Mouse (Mus musculus) mesoderm, embryonic 11.5 days (tissue): ENCODE results near the gene Cwc15.
"Not testable (repeated sequence)": the region's sequence is repeated elsewhere in the genome, so short reads cannot be mapped to it uniquely, and the experiment has no call there.

Experiments used
- DNase-seq: peaks from one replicate; pipeline ENCODE4 v3.0.0-alpha.2; 2012; ENCODE audit warnings: low read depth, low spot score

Cwc15 gene

DNA sequence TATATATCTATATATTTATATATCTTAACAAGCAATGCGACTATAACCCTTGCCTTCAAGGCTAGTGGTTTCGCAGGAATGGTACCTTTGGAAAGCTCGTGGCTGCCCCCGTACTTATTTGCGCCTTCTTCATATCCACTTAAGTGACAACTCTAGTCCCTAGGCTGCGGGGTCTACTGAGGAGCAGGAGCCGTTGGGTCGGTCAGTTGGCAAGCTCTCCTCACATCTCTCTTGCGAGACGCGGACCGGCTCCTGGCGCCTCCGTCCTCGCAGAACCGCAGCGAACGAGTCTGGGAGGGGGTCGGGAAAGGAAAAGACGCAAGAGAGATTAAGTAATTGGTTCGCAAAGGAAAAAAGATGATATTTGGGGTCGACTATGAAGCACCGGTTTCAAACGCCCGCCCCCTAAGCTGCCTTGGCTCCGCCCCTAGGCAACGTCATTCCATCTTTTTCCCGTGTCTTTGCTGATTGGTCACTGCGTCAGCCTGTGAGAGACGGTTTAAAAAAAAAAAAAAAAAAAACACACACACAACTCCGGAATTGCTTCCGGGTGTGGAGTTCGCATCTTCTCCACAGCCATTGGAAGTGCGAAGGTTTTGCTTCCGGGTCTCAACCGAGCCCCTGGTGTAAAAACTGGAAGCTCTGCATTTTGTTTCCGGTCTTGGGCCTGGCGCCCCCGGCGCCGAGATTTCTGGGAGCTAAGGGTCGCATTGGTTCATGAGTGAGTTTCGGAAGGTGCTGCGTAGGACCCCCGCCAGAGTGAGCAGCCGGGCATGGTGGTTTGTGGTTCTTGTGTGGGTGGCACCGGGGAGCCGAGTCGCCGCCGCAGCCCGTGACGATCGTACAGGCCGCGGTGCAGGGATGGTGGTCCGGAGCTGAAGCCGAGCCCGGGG is at the start of gene Cwc15, which contains the start of gene Kdm4d:
Gene Cwc15, plus strand, starts transcription at position 595 of the 893 bp plus-strand sequence.
Gene Kdm4d, minus strand, starts transcription at position 460 of the 893 bp plus-strand sequence.
- DNase-seq = peak; percentile 98

DNA sequence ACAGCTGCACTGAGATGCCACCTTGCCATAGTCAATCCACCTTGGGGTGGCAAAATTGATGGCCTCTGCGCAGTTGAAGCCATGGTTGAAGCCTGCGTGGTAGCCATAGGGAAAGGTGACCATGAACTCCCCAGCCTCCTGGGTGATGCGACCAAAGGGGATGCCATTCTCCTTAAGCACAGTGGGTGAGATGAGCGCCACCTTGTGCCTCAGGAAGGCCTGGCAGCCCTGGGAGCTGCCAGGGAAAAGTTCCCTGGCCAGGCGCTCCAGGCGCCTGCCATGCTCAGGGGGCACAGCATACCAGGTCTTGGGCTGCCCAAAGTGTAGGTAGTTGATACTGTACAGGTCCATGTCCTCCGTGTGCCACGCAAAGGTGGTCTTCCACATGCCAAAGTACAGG is 49.3 kb upstream of the Cwc15 start:
- not testable (repeated sequence) for DNase-seq

DNA sequence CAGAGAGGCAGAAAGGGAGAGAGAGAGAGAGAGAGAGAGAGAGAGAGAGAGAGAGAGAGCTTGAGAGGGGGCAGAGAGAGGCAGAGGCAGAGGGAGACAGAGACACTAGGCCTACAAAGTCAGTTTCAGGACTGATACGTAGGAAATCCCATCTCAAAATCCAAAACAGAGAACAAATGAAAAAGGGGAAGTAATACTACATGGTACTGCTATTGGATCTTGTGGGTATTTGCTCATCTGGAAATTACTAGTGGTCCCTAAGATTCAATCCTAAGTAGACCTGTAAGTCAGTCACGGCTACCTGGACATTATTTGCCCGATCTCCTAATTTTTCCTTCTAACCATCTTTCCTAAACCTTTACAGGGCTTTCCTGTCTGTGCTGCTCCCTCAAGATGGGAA is 44.1 kb upstream of the Cwc15 start:
- DNase-seq = no peak

DNA sequence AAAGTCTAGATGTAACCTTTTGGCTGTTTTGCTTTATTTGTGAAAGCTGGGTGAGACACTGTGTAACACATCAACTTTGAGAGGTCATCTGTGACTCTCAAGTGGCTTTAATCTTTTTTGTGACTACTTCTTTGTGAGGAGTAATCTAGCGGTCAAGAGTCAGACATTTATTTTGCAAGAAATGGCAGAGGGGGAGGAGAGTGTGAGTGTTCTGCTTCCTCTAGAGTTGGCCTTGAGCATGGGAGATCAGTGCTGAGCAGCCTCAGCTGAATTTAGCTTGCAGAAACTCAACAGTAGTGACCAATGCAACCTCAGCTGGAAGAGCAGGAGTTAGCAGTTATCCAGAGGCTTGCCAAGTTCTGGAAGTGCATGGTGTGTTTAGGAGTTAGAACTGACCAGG is 37.9 kb upstream of the Cwc15 start:
- not testable (repeated sequence) for DNase-seq

DNA sequence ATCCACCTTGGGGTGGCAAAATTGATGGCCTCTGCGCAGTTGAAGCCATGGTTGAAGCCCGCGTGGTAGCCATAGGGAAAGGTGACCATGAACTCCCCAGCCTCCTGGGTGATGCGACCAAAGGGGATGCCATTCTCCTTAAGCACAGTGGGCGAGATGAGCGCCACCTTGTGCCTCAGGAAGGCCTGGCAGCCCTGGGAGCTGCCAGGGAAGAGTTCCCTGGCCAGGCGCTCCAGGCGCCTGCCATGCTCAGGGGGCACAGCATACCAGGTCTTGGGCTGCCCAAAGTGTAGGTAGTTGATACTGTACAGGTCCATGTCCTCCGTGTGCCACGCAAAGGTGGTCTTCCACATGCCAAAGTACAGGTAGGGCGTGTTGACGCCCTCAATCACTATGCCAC is 36.7 kb upstream of the Cwc15 start:
- DNase-seq = not testable (repeated sequence)

DNA sequence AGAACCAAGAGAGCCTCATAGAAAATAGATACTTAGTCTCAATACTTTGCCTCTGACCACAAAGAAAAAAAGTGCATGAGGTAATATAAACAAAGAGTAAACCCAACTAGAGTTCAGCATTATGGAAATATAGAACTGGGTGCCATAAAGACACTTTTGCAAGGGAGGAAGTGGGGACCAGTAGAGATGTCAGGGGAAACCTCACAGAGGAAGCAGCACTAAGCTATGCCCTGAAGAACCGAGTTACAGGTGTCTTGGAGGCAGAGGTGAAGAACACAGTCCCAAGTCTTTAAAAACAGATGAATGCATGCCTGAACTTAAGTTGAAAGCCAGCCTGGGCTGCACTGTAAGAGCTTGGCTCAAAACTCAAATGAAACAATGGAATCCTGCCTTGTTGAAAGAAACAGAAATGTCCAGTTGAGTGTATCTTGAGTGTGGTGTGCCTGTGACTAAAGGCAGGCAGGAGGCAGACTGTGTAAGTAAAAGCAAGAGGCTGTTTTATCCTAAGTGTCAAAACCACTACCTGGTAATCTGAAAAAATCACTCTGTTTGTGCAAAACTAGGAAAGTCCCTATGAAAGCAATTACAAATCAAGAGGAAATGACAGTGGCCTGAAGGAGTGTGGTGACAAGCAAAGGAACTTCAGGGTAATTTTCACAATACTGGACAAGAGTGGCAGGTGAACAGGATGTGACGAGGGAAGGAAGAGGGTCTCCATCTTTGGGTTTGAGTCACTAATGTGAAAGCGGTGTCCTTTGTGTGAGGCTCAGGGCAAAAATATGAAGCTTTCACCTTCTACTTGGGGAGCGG is 1.3 kb upstream of the Cwc15 start:
- DNase-seq = no peak

DNA sequence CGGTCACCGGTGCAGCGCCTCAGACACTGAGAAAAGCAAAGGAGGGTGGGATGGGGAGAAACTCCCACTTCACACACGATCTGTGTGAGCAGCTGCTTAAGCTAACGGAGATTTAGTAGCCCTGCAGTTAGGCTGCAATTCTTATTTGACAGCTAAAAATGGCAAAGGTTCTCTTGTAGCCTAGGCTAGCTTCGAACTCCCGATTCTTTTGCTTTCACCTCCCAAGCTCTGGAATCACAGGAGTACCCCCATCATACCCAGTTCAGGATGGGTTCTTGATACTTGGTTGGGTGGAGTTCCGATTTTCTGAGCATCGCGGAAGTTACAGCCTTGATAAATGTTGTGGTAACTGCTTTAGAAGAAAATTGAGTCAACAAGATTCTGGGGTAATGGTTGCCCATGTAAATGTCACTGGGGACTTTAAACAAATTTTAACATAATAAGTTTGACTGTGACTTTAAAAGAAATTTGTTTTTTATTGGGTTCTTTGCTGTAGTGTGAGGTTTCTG is 553 bp downstream of the Cwc15 start:
- no peak for DNase-seq

DNA sequence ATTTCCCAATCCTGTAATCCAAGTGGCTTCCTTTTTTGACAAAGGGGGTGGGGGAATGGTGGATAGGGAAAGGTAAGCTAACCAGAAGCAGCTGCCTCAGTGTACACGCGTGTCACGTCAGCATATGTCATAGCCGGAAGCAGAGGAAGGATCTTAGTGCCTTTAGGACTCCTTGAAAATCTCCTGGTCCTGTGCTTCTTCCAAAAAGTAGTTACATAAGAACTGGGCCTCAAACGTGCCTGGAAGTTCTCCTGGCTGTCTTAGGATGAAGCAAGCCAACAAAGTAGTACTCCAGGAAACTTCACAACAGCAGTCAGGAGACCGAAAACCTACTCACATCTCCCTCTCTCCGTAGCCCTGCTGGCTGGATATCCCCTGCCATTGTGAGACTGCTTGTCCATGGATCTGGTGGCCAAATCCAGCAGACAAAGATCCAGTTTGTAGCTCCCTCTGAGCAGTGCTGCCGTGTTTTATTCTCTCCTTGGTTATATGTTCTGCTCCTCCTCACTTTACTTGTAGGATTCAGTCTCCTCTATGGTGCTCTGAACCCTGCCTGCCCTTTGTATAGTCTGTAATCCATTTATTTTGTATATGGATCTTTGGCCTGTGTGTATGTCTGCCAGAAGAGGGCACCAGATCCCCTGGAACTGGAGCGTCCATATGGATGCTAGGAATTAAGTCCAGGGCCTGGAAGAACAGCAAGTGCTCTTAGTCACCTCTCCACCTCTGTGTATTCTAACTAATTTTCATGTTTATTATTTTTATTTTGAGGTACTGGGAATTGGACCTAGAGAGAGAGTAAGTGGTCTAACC is 12.4 kb downstream of the Cwc15 start:
- peak; percentile 68 for DNase-seq

DNA sequence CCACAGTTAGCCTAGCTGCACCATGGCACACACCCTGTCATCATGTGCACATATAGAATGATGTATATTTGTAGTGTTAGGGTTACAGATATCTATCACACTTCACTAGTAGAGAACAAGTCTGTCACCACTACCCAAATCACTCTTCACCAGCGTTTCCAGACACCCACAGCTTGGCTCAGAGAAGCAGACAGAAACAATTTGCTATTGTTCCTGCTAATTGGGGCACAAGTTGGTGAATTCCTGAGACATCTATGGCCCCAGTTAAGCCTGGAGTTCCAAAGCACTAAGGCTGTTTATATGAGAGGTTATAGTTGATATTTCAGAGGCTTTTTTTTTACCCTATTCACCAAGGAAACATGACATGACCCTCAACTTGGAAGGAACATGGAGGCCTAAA is 16.9 kb downstream of the Cwc15 start:
- DNase-seq = no peak

DNA sequence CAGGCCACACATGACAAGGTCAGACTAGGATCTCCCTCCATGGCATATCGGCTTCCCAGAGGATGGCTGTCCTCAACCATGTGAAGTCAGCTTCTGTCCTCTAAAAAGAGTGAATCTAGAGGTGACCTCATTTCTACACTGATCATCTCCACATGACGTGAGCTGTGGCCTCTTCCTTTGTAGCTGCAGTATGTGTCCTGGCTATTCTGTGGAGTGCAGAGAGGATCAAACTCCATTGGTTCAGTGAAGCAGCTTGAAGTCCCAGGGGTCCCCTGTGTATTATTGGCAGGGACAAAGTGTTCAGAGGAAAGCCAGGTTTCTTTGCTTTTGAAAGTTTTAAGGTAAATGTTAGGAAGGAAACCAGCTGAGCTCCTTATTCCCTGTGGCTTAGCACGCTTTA is 17.7 kb downstream of the Cwc15 start:
- DNase-seq = no peak

DNA sequence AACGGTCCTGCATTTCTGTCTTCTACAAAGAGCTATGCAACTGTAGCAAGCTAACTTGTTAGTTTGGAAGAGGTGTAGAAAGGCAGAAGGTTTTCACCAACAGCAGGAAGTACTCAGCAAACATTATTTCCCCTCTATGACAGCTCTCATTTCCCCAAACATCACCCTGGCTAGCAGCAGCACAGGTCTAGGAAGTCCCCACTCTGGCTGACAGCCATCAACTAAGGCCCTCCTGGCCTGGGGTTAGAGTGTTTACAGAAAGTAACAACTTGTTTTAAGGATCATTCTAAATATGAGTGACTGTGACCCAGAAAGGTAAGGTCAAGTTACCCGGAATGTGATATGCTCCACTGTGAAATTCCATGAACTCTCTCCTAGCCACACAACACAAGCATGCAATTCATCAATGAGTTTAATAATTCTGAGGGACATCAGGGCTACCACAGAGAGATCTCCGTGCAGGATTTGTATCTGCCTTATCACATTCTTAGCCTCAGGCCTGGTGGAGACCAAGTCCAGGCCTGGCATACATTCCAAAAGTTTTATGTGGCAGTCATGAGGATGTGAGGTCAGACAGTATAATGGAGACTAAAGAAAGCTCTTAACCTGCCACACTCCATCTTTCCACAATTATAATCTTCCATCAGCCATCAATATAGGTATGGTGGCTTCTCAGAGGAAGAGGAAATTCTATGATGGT is 20.7 kb downstream of the Cwc15 start:
- peak; percentile 13 for DNase-seq

DNA sequence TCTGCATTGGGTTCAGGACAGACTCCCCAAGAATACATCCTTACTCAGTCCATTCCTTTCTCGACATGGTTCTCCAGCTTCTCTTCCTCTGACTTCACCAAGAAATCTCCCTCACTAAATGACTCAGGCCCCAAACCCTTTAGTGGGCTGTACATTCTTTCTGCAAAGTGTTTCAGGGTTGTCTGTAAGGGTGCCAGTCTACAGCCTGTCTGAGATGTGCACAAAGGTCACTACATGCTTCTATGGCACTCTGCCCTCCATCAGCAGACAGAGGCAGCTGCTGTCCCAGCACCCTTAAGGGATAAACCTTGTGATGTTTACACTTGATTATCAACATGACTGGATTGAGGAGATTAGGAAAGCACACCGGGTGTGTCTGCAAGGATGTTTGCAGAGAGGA is 21.3 kb downstream of the Cwc15 start:
- no peak for DNase-seq

DNA sequence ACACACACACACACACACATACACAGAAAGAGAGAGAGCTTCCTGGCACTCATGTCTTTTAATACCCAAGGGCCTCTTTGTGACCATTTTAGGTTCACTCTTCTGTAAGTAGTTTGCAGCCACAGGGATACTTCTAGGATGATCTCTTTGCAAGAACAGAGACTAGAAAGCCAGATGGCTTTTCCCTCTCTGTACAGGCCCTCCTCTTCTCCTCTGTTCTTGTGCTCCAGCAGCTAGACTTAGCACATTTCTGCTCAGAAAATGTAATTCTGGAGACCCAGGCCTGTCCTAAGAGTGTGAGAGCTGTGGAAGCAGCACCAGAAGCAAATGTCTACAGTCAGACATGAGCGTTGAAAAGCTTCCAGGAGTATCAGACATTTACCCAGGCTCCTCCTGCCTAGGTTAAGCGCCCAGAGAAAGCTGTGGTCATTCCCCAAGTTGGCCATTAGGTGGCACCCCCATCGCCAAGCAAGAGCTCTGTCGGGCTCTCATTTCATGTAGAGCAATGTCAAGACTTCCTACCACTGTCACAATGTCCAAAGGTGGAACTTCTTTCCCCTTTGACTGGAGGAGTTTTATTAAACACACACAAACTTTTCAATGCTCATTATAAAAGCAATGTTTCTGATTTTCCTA is 23.1 kb downstream of the Cwc15 start:
- peak; percentile 78 for DNase-seq

DNA sequence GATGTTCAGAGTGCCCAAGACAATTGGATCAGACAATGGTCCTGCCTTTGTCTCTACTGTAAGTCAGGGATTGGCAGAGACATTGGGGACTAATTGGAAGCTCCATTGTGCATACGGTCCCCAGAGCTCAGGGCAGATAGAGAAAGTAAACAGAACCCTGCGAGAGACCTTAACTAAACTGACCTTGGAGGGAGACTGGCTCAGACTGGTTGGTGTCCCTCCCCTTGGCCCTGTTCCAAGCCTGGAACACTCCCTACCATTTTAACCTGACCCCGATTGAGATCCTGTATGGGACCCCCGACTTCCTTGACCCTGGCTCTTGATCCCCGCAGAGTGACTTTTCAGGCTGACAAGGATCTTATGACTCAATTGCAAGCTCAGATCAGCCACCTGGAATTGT is 29.6 kb downstream of the Cwc15 start:
- DNase-seq = no peak

DNA sequence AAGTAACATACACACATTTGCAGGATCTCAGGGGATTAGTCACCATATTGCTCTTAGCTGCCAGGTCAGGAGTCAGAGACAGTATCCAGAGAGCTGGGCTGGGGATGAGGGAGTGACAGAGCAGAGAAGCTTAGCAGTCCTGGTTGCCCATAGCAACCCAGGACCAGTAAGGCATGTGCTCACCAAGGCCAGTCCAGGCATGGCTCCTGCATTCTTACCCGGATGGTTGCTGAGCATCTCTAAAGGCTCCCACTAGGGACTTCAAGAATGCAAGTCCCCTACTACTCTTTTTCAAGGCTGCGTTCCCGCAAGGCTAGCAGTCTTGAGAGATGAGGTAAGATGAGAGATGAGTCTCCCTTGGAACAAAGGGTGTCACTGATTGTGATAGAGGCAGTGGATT is 31.9 kb downstream of the Cwc15 start:
- peak; percentile 65 for DNase-seq

DNA sequence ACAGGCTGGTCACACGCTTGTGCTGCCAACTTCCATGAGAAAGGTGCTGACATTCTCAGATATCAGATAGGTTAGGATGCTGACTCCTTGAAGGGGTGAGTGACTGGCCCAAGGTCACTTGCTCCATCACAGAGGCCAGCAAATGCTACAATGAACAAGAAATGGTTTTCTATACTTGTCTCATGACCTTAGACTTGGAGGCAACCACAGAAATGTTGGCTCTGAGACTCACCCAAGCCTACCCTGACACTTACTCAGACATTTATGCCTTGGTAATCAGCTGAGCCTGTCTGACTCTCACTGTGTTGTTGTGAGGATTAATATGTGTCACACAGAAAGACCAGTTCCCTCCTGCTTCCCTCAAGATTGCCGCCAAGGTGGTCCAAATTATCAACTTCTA is 33.2 kb downstream of the Cwc15 start:
- DNase-seq = no peak

DNA sequence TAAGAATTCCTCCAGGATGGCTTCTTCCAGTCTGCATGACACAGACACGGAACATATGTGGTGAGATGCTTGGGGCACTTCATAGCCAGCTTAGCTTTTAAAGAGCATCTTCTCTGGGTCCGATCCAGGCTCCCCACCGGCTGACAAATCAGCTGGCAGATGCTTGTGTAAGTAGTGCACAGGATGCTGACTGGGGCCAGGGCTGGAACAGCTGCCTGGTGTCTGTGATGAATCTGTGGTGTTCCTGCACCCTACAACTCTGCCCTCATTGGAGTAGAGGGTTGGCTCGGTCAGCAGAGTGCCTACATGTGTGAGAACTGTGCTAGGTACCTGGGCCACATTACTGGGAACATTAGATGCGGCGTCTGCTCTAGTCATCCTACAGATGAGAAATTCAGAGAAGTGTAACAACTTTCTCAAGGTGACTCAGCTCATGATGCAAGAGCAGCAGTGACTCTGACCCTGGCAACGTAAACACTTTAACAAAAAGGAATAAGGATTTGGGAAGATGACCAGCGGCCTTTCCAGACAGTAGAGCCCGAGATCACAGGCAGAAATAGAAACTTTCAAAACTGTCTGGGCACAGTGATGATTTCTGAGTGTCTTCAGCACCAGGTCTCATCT is 34.5 kb downstream of the Cwc15 start:
- DNase-seq = no peak

DNA sequence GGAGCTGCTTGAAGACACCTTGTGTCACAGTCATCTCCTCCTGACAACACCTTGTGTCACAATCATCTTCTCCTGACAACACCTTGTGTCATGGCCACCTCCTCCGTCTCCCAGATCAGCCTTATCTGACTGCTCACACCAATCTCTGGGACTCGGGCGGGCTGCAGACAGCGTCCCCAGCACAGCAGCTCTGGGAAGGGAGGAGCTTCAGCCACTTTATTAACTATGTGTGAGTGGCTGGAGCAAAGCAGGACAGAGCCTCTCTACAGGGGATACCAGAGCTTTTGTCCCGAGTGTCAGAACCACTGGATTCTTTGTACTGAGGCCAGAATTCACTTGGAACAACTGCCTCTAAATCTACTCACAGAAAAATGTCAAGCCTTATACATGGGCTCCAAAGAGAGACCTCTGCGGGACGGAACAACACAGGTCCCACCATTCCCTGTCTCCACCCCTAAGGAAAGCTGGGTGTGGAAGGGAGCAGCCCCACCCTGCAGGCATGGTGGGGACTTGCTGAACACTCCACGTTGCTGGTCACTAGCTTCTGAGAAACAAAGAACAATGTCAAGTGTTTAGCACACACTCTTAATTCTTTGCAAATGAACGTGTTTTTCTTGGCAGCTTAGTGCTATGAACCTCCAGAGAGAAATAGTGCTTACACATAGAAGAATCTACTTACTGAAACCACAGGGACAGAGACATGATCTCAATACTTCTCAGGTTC is 43.8 kb downstream of the Cwc15 start:
- no peak for DNase-seq
